In the genomic region with DNA sequence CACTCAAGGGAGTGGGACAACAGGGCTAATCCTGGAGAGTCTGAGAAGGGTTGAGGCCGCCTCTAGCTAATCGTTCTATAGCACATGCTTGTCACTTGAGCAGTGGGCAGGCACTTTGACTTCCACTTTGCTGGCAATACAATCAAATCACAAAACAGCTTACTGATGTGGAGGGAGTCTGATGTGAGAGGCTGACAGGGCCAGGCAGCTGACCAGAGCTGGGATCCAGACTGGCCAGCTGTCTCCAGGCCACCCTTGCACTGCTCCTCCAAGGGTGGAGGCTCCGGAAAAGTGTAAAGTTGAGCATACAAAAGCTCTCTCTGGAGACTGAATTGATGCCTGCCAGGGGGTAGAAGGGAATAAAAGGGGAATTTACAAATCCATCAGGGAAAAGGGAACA, we compare ENCODE assay signal across 12 mouse cellular contexts.
DNase-seq lines count a peak whose midpoint lies in the region; ATAC-seq and TF ChIP-seq lines count a peak whose summit lies in the region.
"Had no signal": no experiment of that assay in that cellular context is flagged by ENCODE, and none has a peak within 500 bp of the region (broad histone marks: within the 10 kb centered on the region; RNA-seq: fewer than 3 reads in every experiment).

No protein-coding gene starts in this region.

- no peak overlapping the region for H3K4me3 ChIP-seq in hindbrain, postnatal 0 days (ENCODE audit: low read length)
- H3K4me3 ChIP-seq: limb, embryonic 12.5 days had no signal

- DNase-seq in embryo, embryonic 11 days = peak; percentile 29
- no peak for DNase-seq in embryo, embryonic 9.5 days (ENCODE audit: extremely low spot score)
- DNase-seq in kidney, postnatal 10 days = peak; percentile 12
- no peak for DNase-seq in kidney, adult 18-20 months
- peak; percentile 12 for DNase-seq in ZHBTc4 (ENCODE audit: low read depth, low spot score)
- DNase-seq in hindbrain, postnatal 0 days (ENCODE audit: low spot score) = no peak
- no peak for DNase-seq in adrenal gland, postnatal 36 days
- DNase-seq: adrenal gland, postnatal 14 days; right cerebral cortex, postnatal 4 days; thymus, postnatal 14 days had no signal

- no peaks in the 10 kb centered on the region for H3K9me3 ChIP-seq in hindbrain, postnatal 0 days (ENCODE audit: low read length)
- H3K9me3 ChIP-seq: limb, embryonic 12.5 days had no signal

- ATAC-seq in hindbrain, postnatal 0 days = 0 out of 2 replicates have a peak, but pooled peaks have one; percentile 53
- ATAC-seq in erythroblast, adult 5-6 weeks (replicated peaks; ENCODE audit: low FRiP score, poor library complexity, severe bottlenecking) = no peak

- no peaks in the 10 kb centered on the region for H3K4me1 ChIP-seq in hindbrain, postnatal 0 days (ENCODE audit: insufficient read depth, low read length)
- H3K4me1 ChIP-seq: limb, embryonic 12.5 days had no signal

- no peak overlapping the region for H3K9ac ChIP-seq in hindbrain, postnatal 0 days (replicated peaks; ENCODE audit: low read length)
- H3K9ac ChIP-seq: limb, embryonic 12.5 days had no signal

- no peak overlapping the region for H3K27ac ChIP-seq in hindbrain, postnatal 0 days
- H3K27ac ChIP-seq: limb, embryonic 12.5 days had no signal

- no peaks in the 10 kb centered on the region for H3K27me3 ChIP-seq in hindbrain, postnatal 0 days (ENCODE audit: insufficient read depth, low read length)
- H3K27me3 ChIP-seq: limb, embryonic 12.5 days had no signal

- H3K36me3 ChIP-seq in hindbrain, postnatal 0 days (ENCODE audit: insufficient read depth, low read length) = no peaks in the 10 kb centered on the region
- H3K36me3 ChIP-seq: limb, embryonic 12.5 days had no signal

- H3K4me2 ChIP-seq in hindbrain, postnatal 0 days (ENCODE audit: low read depth, low read length) = no peak overlapping the region
- H3K4me2 ChIP-seq: limb, embryonic 12.5 days had no signal

- TF ChIP-seq CTCF in hindbrain, postnatal 0 days (IDR thresholded peaks at IDR 0.05; ENCODE audit: low read depth) = no peak

- WGBS in hindbrain, postnatal 0 days = 39% methylated on average over 3 of the region's 3 CpGs

Comparison
In these comparisons a context has a peak if more than half of its experiments do, and no peak if none do; other contexts are left out.
1. DNase-seq: peak in embryo, embryonic 11 days (single experiment), kidney, postnatal 10 days (single experiment) and ZHBTc4 (single experiment); none in embryo, embryonic 9.5 days (single experiment), kidney, adult 18-20 months (single experiment), hindbrain, postnatal 0 days (single experiment) and adrenal gland, postnatal 36 days (0 of 2).